Mouse (Mus musculus) cerebellum, adult (tissue): ENCODE data around the gene Nphs1.

Source experiments
- ATAC-seq: cut with Nextera tagmentation; 2 replicates; pipeline ENCODE4 v1.9.2; 2017; ENCODE audit warnings: mild to moderate bottlenecking, moderate library complexity, mixed read lengths; ENCODE audit not compliant: insufficient number of reproducible peaks, low FRiP score, low TSS enrichment

Gene Nphs1

GRCm38 (mm10) chr7:30457629-30458330 is at the start of gene Nphs1, which contains the start of gene Kirrel2:
Nphs1 (plus strand) TSS chr7:30458315.
Kirrel2 (minus strand) TSS chr7:30457690.
- ATAC-seq = no peak

GRCm38 (mm10) chr7:30408639-30409038 is 49.5 kb upstream of the Nphs1 start:
- no peak for ATAC-seq

- no peak for ATAC-seq
These were observed 48.3 kb upstream of the Nphs1 start for GRCm38 (mm10) chr7:30409789-30410188.

GRCm38 (mm10) chr7:30411023-30411422 is 47.1 kb upstream of the Nphs1 start:
- ATAC-seq = no peak

- ATAC-seq = no peak
These were observed 45.4 kb upstream of the Nphs1 start for GRCm38 (mm10) chr7:30412735-30413147.

- ATAC-seq = no peak
These were observed 44.5 kb upstream of the Nphs1 start, which contains the start of gene Tyrobp for GRCm38 (mm10) chr7:30413596-30413995. Tyrobp (plus strand) TSS chr7:30413760.

- no peak for ATAC-seq
These were observed 40.3 kb upstream of the Nphs1 start for GRCm38 (mm10) chr7:30417856-30418255.

GRCm38 (mm10) chr7:30419561-30420499 is 38.3 kb upstream of the Nphs1 start, which contains the start of gene Hcst:
Hcst (minus strand) TSS chr7:30419854.
- ATAC-seq = no peak

- ATAC-seq = no peak
These were observed 37.4 kb upstream of the Nphs1 start for GRCm38 (mm10) chr7:30420673-30421072.

- ATAC-seq = no peak
These were observed 36.8 kb upstream of the Nphs1 start, which contains the start of gene Nfkbid for GRCm38 (mm10) chr7:30421175-30421889. Nfkbid (plus strand) TSS chr7:30421732.

- ATAC-seq = peak; percentile 64
These were observed 36.2 kb upstream of the Nphs1 start for GRCm38 (mm10) chr7:30421890-30422435.

GRCm38 (mm10) chr7:30422560-30422959 is 35.6 kb upstream of the Nphs1 start:
- 0 out of 2 replicates have a peak, but pooled peaks have one; percentile 4 for ATAC-seq

GRCm38 (mm10) chr7:30423071-30423641 is 35.0 kb upstream of the Nphs1 start:
- ATAC-seq = no peak

GRCm38 (mm10) chr7:30429327-30429726 is 28.8 kb upstream of the Nphs1 start:
- ATAC-seq = no peak

GRCm38 (mm10) chr7:30430191-30430590 is 27.9 kb upstream of the Nphs1 start:
- ATAC-seq = no peak

- peak; percentile 78; the same call in 1 of the 2 replicates for ATAC-seq
These were observed 26.3 kb upstream of the Nphs1 start for GRCm38 (mm10) chr7:30431793-30432192.

GRCm38 (mm10) chr7:30434238-30434637 is 23.9 kb upstream of the Nphs1 start:
- ATAC-seq = no peak

GRCm38 (mm10) chr7:30434701-30435100 is 23.4 kb upstream of the Nphs1 start:
- ATAC-seq = no peak

- no peak for ATAC-seq
These were observed 23.0 kb upstream of the Nphs1 start for GRCm38 (mm10) chr7:30435156-30435555.

GRCm38 (mm10) chr7:30436879-30437278 is 21.2 kb upstream of the Nphs1 start:
- ATAC-seq = no peak
